ENCODE assay signal across 8 mouse cellular contexts in genomic region chr11:49845958-49846357, GRCm38 (mm10). TPM values are rescaled to one million over a fixed set of nuclear protein-coding genes. Genes with fewer than 3 reads are reported as not detected.
DNase-seq lines count a peak whose midpoint lies in the region; ATAC-seq lines count a peak whose summit lies in the region.

No protein-coding gene starts in this region.

- H3K9ac ChIP-seq in liver, embryonic 13.5 days, result peak overlapping the region; percentile 72

- H3K4me2 ChIP-seq in liver, embryonic 13.5 days, result peak overlapping the region; percentile 96

- no peak for DNase-seq in heart, embryonic 10.5 days (ENCODE audit: low spot score)
- DNase-seq in heart, postnatal 4 days, result no peak
- DNase-seq in 416B (ENCODE audit: low read depth), result peak; percentile 75
- no peak for DNase-seq in forebrain, embryonic 10.5 days (ENCODE audit: extremely low spot score, low spot score)
- DNase-seq in liver, embryonic 13.5 days, result no peak
- no peak for DNase-seq in retina, postnatal 1 day
- no peak for DNase-seq in ovary, postnatal 14 days (ENCODE audit: low spot score)
- DNase-seq in layer of hippocampus, adult 9-10 months (ENCODE audit: low spot score), result no peak

- peak overlapping the region; percentile 97 for H3K4me3 ChIP-seq in heart, embryonic 10.5 days
- H3K4me3 ChIP-seq in forebrain, embryonic 10.5 days, result peak overlapping the region; percentile 94
- peak overlapping the region; percentile 91 for H3K4me3 ChIP-seq in liver, embryonic 13.5 days (replicated peaks)

- H3K36me3 ChIP-seq in heart, embryonic 10.5 days, result peaks cover 9% of the 10 kb centered on the region
- H3K36me3 ChIP-seq in forebrain, embryonic 10.5 days (replicated peaks), result peaks cover 12% of the 10 kb centered on the region; the same call in 1 of the 2 replicates
- peaks cover 13% of the 10 kb centered on the region for H3K36me3 ChIP-seq in liver, embryonic 13.5 days

- ATAC-seq in liver, embryonic 13.5 days (ENCODE audit: low read depth), result no peak

- WGBS in heart, embryonic 10.5 days, result 30% methylated on average over 11 of the region's 11 CpGs
- WGBS in forebrain, embryonic 10.5 days, result 40% methylated on average over 11 of the region's 11 CpGs
- WGBS in liver, embryonic 13.5 days (ENCODE audit: insufficient replicate concordance), result 27% methylated on average over 11 of the region's 11 CpGs

- peaks cover 30% of the 10 kb centered on the region for H3K4me1 ChIP-seq in heart, embryonic 10.5 days
- H3K4me1 ChIP-seq in forebrain, embryonic 10.5 days, result peaks cover 27% of the 10 kb centered on the region
- H3K4me1 ChIP-seq in liver, embryonic 13.5 days (replicated peaks), result peaks cover 54% of the 10 kb centered on the region

- H3K27ac ChIP-seq in heart, embryonic 10.5 days, result peak overlapping the region; percentile 95
- peak overlapping the region; percentile 93 for H3K27ac ChIP-seq in forebrain, embryonic 10.5 days
- peak overlapping the region; percentile 91; the same call in 1 of the 2 replicates for H3K27ac ChIP-seq in liver, embryonic 13.5 days

- no peaks in the 10 kb centered on the region for H3K9me3 ChIP-seq in heart, embryonic 10.5 days
- H3K9me3 ChIP-seq in forebrain, embryonic 10.5 days, result no peaks in the 10 kb centered on the region
- H3K9me3 ChIP-seq in liver, embryonic 13.5 days (replicated peaks), result no peaks in the 10 kb centered on the region

- no peaks in the 10 kb centered on the region for H3K27me3 ChIP-seq in heart, embryonic 10.5 days (ENCODE audit: insufficient read depth, poor library complexity, severe bottlenecking)
- H3K27me3 ChIP-seq in forebrain, embryonic 10.5 days (ENCODE audit: poor library complexity, severe bottlenecking), result no peaks in the 10 kb centered on the region
- H3K27me3 ChIP-seq in liver, embryonic 13.5 days, result no peaks in the 10 kb centered on the region

RNA-seq across cellular contexts. Expression of gene Mapk9, which starts 0.6 kb away (rescaled TPM):
- 30.2 and 31.5 TPM in 2 replicates for polyA plus RNA-seq in heart, embryonic 10.5 days (2016; fragmentation: Nextera tagmentation; extraction: Ambion mirVana)
- total RNA-seq in heart, postnatal 4 days (2021), result 10 to 100 TPM; 51.4 to 53.6 TPM
- polyA plus RNA-seq in forebrain, embryonic 10.5 days (2016; fragmentation: Nextera tagmentation; extraction: Ambion mirVana), result 21.8 and 23.8 TPM in 2 replicates
- 21.6 and 28.3 TPM in 2 replicates for polyA plus RNA-seq in liver, embryonic 13.5 days (2015; fragmentation: Nextera tagmentation; extraction: Ambion mirVana)

RNA-seq across cellular contexts. Expression of gene Gfpt2, which starts 52.0 kb away (rescaled TPM):
- 21.3 and 24.5 TPM in 2 replicates for polyA plus RNA-seq in heart, embryonic 10.5 days (2016; fragmentation: Nextera tagmentation; extraction: Ambion mirVana)
- total RNA-seq in heart, postnatal 4 days (2021), result 1 to 10 TPM; 9.1 to 9.3 TPM
- polyA plus RNA-seq in forebrain, embryonic 10.5 days (2016; fragmentation: Nextera tagmentation; extraction: Ambion mirVana), result 25.8 TPM in 2 replicates
- 1.6 and 1.8 TPM in 2 replicates for polyA plus RNA-seq in liver, embryonic 13.5 days (2015; fragmentation: Nextera tagmentation; extraction: Ambion mirVana)

RNA-seq across cellular contexts. Expression of gene Rasgef1c, which starts 55.7 kb away (rescaled TPM):
- polyA plus RNA-seq in heart, embryonic 10.5 days (2016; fragmentation: Nextera tagmentation; extraction: Ambion mirVana), result 0.17 and 0.20 TPM in 2 replicates
- total RNA-seq in heart, postnatal 4 days (2021), result not detected
- 0.29 and 0.33 TPM in 2 replicates for polyA plus RNA-seq in forebrain, embryonic 10.5 days (2016; fragmentation: Nextera tagmentation; extraction: Ambion mirVana)
- not detected in 2 replicates for polyA plus RNA-seq in liver, embryonic 13.5 days (2015; fragmentation: Nextera tagmentation; extraction: Ambion mirVana)
